Mouse (Mus musculus) brain, embryonic 14.5 days (tissue): Measurements from ENCODE around the gene Mxi1.

Experiments used
- CTCF ChIP-seq: fragments of 200-500 bp; IDR thresholded peaks from 2 replicates; pipeline ENCODE4 v1.5.1; 2012; ENCODE audit warnings: inconsistent platforms, mild to moderate bottlenecking, moderate library complexity, borderline replicate concordance; ENCODE audit not compliant: insufficient read depth, insufficient read length; ENCODE audit errors: extremely low read depth
- POLR2A ChIP-seq: fragments of 200-500 bp; IDR thresholded peaks from 2 replicates; pipeline ENCODE4 v1.6.1; 2012; ENCODE audit warnings: mild to moderate bottlenecking, inconsistent platforms, borderline replicate concordance; ENCODE audit not compliant: poor library complexity, insufficient read depth, insufficient read length, severe bottlenecking; ENCODE audit errors: extremely low read depth

- TF ChIP-seq CTCF (no peak), POLR2A (no peak)
Observed at GRCm38 (mm10) chr19:53283742-53284141, 26.6 kb upstream of the Mxi1 start.
